Mouse (Mus musculus): ENCODE data around the gene Ahnak.

- no peak for TF ChIP-seq CTCF (IDR thresholded peaks at IDR 0.05 in 2 of 3, conservative IDR thresholded peaks at IDR 0.05 in 1 of 3; ENCODE audit: control insufficient read depth in 1 of 3, insufficient read depth in 1 of 3, low read depth in 2 of 3, low read length in 3 of 3, poor library complexity in 1 of 3, severe bottlenecking in 1 of 3)
- no peak for TF ChIP-seq ZNF384 (IDR thresholded peaks at IDR 0.05; ENCODE audit: low read depth, low read length)
- TF ChIP-seq UBTF (IDR thresholded peaks at IDR 0.05; ENCODE audit: borderline replicate concordance, insufficient read depth, low read depth, low read length) = no peak
- no peak for TF ChIP-seq NRF1 (IDR thresholded peaks at IDR 0.05; ENCODE audit: insufficient read depth, low read depth, low read length, poor library complexity, severe bottlenecking)
- TF ChIP-seq MEF2A (IDR thresholded peaks at IDR 0.05; ENCODE audit: extremely low read depth, insufficient replicate concordance, low read depth, low read length, poor library complexity, severe bottlenecking) = no peak
- TF ChIP-seq EP300 (IDR thresholded peaks at IDR 0.05; ENCODE audit: low read depth in 1 of 2, low read length in 2 of 2) = no peak
- TF ChIP-seq E2F4 (IDR thresholded peaks at IDR 0.05; ENCODE audit: borderline replicate concordance, low read depth, low read length) = no peak
- no peak for TF ChIP-seq POLR2A (IDR thresholded peaks at IDR 0.05; ENCODE audit: control insufficient read depth in 1 of 2, insufficient read depth in 1 of 2, low read depth in 1 of 2, low read length in 2 of 2, poor library complexity in 1 of 2)
- no peak for TF ChIP-seq TBP (IDR thresholded peaks at IDR 0.05; ENCODE audit: low read depth, low read length)
- no peak for TF ChIP-seq SMC3 (IDR thresholded peaks at IDR 0.05; ENCODE audit: low read depth, low read length)
- TF ChIP-seq MAX (IDR thresholded peaks at IDR 0.05; ENCODE audit: low read length) = no peak
These were observed 50.2 kb downstream of the Ahnak start for GRCm38 (mm10) chr19:9039266-9039665.

Measured in MEL (cell line).